ENCODE assay signal across 21 mouse cellular contexts in the genomic region with DNA sequence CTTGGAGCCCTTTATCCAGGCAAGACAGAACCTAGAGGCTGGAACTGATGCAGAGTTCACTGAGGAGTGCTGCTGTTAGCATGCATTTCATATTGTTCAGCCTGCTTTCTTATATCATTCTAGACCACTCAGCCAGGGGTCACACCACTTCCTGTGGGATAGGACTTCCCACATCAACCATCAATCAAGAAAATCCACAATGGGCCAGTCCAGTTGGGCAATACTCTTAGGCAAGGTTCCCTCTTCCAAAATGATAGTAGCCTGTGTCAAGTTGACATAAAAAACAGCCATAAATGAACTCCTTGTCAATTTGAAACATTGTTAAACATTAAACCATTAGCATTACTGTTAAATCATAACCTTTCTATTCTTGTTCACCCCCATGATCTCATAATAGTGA. TPM values are rescaled to one million over a fixed set of nuclear protein-coding genes. Genes with fewer than 3 reads are reported as not detected.
DNase-seq lines count a peak whose midpoint lies in the region; ATAC-seq and TF ChIP-seq lines count a peak whose summit lies in the region.
"Had no signal": no experiment of that assay in that cellular context is flagged by ENCODE, and none has a peak within 500 bp of the region (broad histone marks: within the 10 kb centered on the region; RNA-seq: fewer than 3 reads in every experiment).

No protein-coding gene starts in this region.

- intact Hi-C loops in heart, postnatal 14 days (cut with DNase I) = no loop called here

- no peak for ATAC-seq in lung, postnatal 0 days
- peak; percentile 47 for ATAC-seq in intestine, postnatal 0 days
- no peak for ATAC-seq in hindbrain, postnatal 0 days
- ATAC-seq: forebrain, embryonic 14.5 days; inflammation-experienced regulatory T-cells, adult 6 months; midbrain, embryonic 13.5 days; Patski had no signal

- no peaks in the 10 kb centered on the region for H3K9me3 ChIP-seq in lung, postnatal 0 days (ENCODE audit: low read length)
- H3K9me3 ChIP-seq in intestine, postnatal 0 days (ENCODE audit: control insufficient read depth) = no peaks in the 10 kb centered on the region
- no peaks in the 10 kb centered on the region for H3K9me3 ChIP-seq in hindbrain, postnatal 0 days (ENCODE audit: low read length)
- H3K9me3 ChIP-seq: heart, embryonic 12.5 days; hindbrain, embryonic 13.5 days; limb, embryonic 15.5 days; megakaryocyte, embryonic 14.5 days; midbrain, embryonic 13.5 days had no signal

- no peaks in the 10 kb centered on the region for H3K4me1 ChIP-seq in lung, postnatal 0 days (ENCODE audit: insufficient read depth, low read depth, low read length)
- H3K4me1 ChIP-seq in intestine, postnatal 0 days (replicated peaks; ENCODE audit: control insufficient read depth, insufficient read depth, low read length) = 0 out of 2 replicates have a peak, but pooled peaks cover 3% of the 10 kb centered on the region
- H3K4me1 ChIP-seq in hindbrain, postnatal 0 days (ENCODE audit: insufficient read depth, low read length) = no peaks in the 10 kb centered on the region
- H3K4me1 ChIP-seq: limb, embryonic 15.5 days had no signal

- H3K4me3 ChIP-seq in lung, postnatal 0 days (ENCODE audit: low read depth, low read length) = no peak overlapping the region
- no peak overlapping the region for H3K4me3 ChIP-seq in intestine, postnatal 0 days (ENCODE audit: low read depth, low read length)
- H3K4me3 ChIP-seq in hindbrain, postnatal 0 days (ENCODE audit: low read length) = no peak overlapping the region
- H3K4me3 ChIP-seq: heart, embryonic 12.5 days; hindbrain, embryonic 13.5 days; limb, embryonic 15.5 days; megakaryocyte, embryonic 14.5 days; midbrain, embryonic 13.5 days had no signal

- no peak for TF ChIP-seq EP300 in lung, postnatal 0 days (IDR thresholded peaks at IDR 0.05)

- DNase-seq in kidney, adult 9 months = peak; percentile 13
- no peak for DNase-seq in kidney, postnatal 36 days
- DNase-seq in lung, postnatal 36 days = peak; percentile 15
- DNase-seq in lung, postnatal 0 days (ENCODE audit: low spot score) = no peak
- no peak for DNase-seq in hindbrain, postnatal 0 days (ENCODE audit: low spot score)
- no peak for DNase-seq in heart, postnatal 14 days
- DNase-seq: adrenal gland, postnatal 10 days; cerebellum, adult 2 months; cerebellum, postnatal 36 days; heart, adult 11 months; heart, postnatal 10 days; left cerebral cortex, postnatal 4 days had no signal

- no peak for TF ChIP-seq CTCF in lung, postnatal 0 days (IDR thresholded peaks at IDR 0.05)
- TF ChIP-seq CTCF in intestine, postnatal 0 days (IDR thresholded peaks at IDR 0.05; ENCODE audit: low read depth) = no peak
- TF ChIP-seq CTCF in hindbrain, postnatal 0 days (IDR thresholded peaks at IDR 0.05; ENCODE audit: low read depth) = no peak

- no peaks in the 10 kb centered on the region for H3K27me3 ChIP-seq in lung, postnatal 0 days (replicated peaks; ENCODE audit: insufficient read depth, low read length)
- no peaks in the 10 kb centered on the region for H3K27me3 ChIP-seq in intestine, postnatal 0 days (replicated peaks; ENCODE audit: control insufficient read depth, insufficient read depth, low read length)
- no peaks in the 10 kb centered on the region for H3K27me3 ChIP-seq in hindbrain, postnatal 0 days (ENCODE audit: insufficient read depth, low read length)
- H3K27me3 ChIP-seq: heart, embryonic 12.5 days; hindbrain, embryonic 13.5 days; limb, embryonic 15.5 days; megakaryocyte, embryonic 14.5 days; Patski had no signal

- H3K4me2 ChIP-seq in lung, postnatal 0 days (replicated peaks; ENCODE audit: low read depth, low read length) = no peak overlapping the region
- H3K4me2 ChIP-seq in intestine, postnatal 0 days (replicated peaks; ENCODE audit: low read depth) = no peak overlapping the region
- no peak overlapping the region for H3K4me2 ChIP-seq in hindbrain, postnatal 0 days (ENCODE audit: low read depth, low read length)
- H3K4me2 ChIP-seq: heart, embryonic 12.5 days; hindbrain, embryonic 13.5 days; limb, embryonic 15.5 days; midbrain, embryonic 13.5 days had no signal

- no peaks in the 10 kb centered on the region for H3K36me3 ChIP-seq in lung, postnatal 0 days (ENCODE audit: insufficient read depth, low read length)
- H3K36me3 ChIP-seq in intestine, postnatal 0 days (ENCODE audit: control insufficient read depth, insufficient read depth) = no peaks in the 10 kb centered on the region
- H3K36me3 ChIP-seq in hindbrain, postnatal 0 days (ENCODE audit: insufficient read depth, low read length) = no peaks in the 10 kb centered on the region
- H3K36me3 ChIP-seq: heart, embryonic 12.5 days; hindbrain, embryonic 13.5 days; limb, embryonic 15.5 days; midbrain, embryonic 13.5 days had no signal

- H3K9ac ChIP-seq in lung, postnatal 0 days (replicated peaks; ENCODE audit: low read depth) = no peak overlapping the region
- H3K9ac ChIP-seq in intestine, postnatal 0 days (ENCODE audit: low read depth, low read length) = no peak overlapping the region
- H3K9ac ChIP-seq in hindbrain, postnatal 0 days (replicated peaks; ENCODE audit: low read length) = no peak overlapping the region
- H3K9ac ChIP-seq: heart, embryonic 12.5 days; hindbrain, embryonic 13.5 days; limb, embryonic 15.5 days; midbrain, embryonic 13.5 days had no signal

- H3K27ac ChIP-seq in lung, postnatal 0 days (ENCODE audit: low read length) = no peak overlapping the region
- peak overlapping the region; percentile 29; the same call in 1 of the 2 replicates for H3K27ac ChIP-seq in intestine, postnatal 0 days (ENCODE audit: low read depth, low read length)
- no peak overlapping the region for H3K27ac ChIP-seq in hindbrain, postnatal 0 days
- H3K27ac ChIP-seq: hindbrain, embryonic 13.5 days; limb, embryonic 15.5 days; midbrain, embryonic 13.5 days had no signal

RNA-seq across cellular contexts. Expression of a gene that starts 34.6 kb away (rescaled TPM):
- 4.0 and 4.6 TPM in 2 replicates for polyA plus RNA-seq in lung, postnatal 0 days (2015; fragmentation: Nextera tagmentation; extraction: Ambion mirVana)
- polyA plus RNA-seq in intestine, postnatal 0 days (2015; fragmentation: Nextera tagmentation; extraction: Ambion mirVana) = 6.9 and 8.7 TPM in 2 replicates
- total RNA-seq in hindbrain, postnatal 0 days (2014; rRNA removed) = 24.0 and 27.6 TPM in 2 replicates
- polyA plus RNA-seq in hindbrain, postnatal 0 days (2015; fragmentation: Nextera tagmentation; extraction: Ambion mirVana) = 13.4 and 15.7 TPM in 2 replicates
- total RNA-seq in heart, postnatal 14 days (2021) = 10 to 100 TPM; 41.0 to 44.3 TPM

Comparison
In these comparisons a context has a peak if more than half of its experiments do, and no peak if none do; other contexts are left out.
1. DNase-seq: peak in kidney, adult 9 months (single experiment) and lung, postnatal 36 days (single experiment); none in kidney, postnatal 36 days (0 of 2), lung, postnatal 0 days (single experiment), hindbrain, postnatal 0 days (single experiment) and heart, postnatal 14 days (0 of 2).